Mouse (Mus musculus): Measurements from ENCODE around the gene Miga1. TPM values are rescaled to one million over a fixed set of nuclear protein-coding genes. Genes with fewer than 3 reads are reported as not detected.

Miga1 gene
- total RNA-seq, 2 experiments from 2014 or later, result 17.2 to 17.7 TPM

- no peak for DNase-seq
Observed at GRCm38 (mm10) chr3:152243304-152243703, 96.9 kb downstream of the Miga1 start.

GRCm38 (mm10) chr3:152241098-152241497, 99.1 kb downstream of the Miga1 start:
- DNase-seq, result no peak

GRCm38 (mm10) chr3:152239592-152239991, 100.6 kb downstream of the Miga1 start:
- DNase-seq, result no peak

DNA sequence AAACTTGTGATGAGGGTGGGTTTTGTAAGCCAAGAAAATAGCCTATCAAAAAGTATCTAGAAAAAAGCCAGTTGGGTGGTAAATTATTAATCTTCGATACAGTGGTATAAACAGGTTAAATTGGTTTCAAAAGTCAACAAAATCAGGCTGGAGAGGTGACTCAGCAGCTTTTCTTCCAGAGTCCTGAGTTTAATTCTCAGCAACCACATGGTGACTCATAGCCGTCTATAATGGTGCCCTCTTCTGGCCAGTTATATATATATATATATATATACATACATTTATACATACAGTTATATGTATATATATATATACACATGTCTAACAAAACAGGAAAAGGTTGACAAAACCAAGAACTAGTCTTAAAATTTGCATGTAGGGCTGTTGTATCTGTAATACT, 101.4 kb downstream of the Miga1 start:
- no peak for DNase-seq

DNA sequence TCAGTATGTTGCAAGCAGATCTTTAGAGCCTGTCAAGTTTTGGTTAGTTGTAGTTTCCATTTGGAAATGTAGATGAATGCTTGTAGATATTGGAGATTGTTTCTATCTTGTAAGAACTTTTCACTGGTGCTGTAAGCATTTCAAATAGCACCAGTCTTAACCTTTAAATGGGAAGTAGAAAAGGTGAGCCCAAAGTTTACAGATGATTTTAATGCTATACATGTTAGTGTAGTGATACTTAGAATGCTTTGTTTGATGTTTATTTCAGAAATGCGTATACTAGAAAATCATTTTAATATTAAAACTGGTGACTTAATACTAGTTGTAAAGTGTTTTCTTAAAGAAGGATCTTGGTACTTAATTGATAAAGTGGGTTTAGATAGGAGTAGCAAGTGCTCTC, 104.4 kb downstream of the Miga1 start:
- no peak for DNase-seq

GRCm38 (mm10) chr3:152235238-152235637, 105.0 kb downstream of the Miga1 start:
- DNase-seq, result no peak

DNA sequence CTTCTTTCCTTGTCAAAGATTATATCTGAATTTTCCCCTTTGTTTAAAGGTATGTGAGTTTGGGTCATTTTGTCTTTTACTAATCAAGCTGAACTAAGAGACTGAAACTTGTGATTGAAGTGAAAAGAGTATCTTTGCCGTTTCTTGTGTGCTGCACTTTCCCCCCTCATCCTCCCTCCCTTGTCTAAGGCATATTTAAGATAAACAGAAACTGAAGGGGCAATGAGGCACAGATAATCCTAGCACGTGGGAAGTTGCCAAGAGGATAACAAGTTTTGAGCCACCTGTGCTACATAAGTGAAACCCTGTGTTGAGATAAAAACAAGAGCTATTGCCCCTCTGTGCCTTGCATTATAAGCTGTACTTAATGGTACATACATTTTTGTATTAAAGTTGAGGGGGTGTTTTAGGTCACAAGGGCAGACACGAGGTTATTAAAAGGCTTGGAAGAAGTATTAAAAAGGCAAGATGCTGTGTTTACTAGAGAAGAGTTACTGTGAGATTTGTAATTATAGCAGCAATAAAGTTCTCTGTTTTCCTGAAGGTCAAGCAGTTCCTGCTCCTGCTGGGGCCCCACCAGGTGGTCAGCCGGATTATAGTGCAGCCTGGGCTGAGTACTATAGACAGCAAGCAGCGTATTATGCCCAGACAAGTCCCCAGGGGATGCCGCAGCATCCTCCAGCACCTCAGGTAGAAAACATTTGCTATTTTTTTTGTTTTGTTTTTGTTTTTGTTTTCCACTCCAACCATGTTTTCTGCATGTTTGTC, 108.7 kb downstream of the Miga1 start:
- no peak for DNase-seq

DNA sequence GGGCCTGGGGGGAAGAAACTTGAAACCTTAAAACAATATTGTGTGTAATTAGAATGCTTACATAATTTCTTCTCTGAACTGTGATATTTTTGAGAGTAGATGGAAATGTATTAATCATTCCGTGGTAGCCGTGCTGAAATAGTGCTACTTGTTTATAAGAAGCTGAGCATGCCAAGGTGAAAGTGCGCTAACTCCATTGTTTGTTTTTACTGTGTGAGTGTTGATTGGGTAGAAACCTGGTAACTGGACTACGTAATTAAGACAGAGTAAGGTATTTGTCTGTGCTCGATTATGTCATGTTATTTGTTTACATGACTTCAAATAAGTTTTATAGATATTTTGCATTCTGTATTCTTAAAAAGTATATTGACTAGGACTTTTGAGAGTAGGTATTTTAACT, 110.9 kb downstream of the Miga1 start:
- DNase-seq, result no peak

DNA sequence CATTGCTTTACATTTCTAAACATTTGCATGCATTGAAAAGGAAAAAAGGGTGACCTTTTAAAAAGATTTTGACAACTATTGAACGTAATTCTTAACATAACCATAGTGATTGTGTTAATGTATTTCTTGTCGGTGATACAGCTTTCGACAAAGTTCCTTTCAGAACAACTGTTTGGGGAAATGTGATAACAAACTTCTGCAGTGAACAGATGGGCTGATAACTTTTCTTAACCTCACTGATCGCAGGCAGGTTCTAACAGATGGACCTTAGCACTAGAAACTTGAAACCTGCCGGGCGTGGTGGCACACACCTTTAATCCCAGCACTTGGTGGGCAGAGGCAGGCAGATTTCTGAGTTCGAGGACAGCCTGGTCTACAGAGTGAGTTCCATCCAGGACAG, 111.4 kb downstream of the Miga1 start:
- DNase-seq, result no peak

- DNase-seq, result no peak
Observed at GRCm38 (mm10) chr3:152225906-152226305, 114.3 kb downstream of the Miga1 start.

GRCm38 (mm10) chr3:152224918-152225317, 115.3 kb downstream of the Miga1 start:
- no peak for DNase-seq

Other genes with a start within 250 kb of the Miga1 start
- 1 to 10 TPM; 3.5 to 4.6 TPM for gene Gipc2, start 174.2 kb downstream of the Miga1 start, total RNA-seq (2021)
- gene Dnajb4, start 130.1 kb downstream of the Miga1 start, total RNA-seq (2021), result 10 to 100 TPM; 58.3 to 62.3 TPM
- gene Fubp1, start 130.0 kb downstream of the Miga1 start, total RNA-seq (2021), result 100 to 1,000 TPM in 1 of 2 experiments, 10 to 100 TPM in 1; 99.9 to 108 TPM
- 100 to 1,000 TPM; 281 to 301 TPM for gene Nexn, start 74.1 kb downstream of the Miga1 start, total RNA-seq (2021)
- gene Usp33, start 6.1 kb upstream of the Miga1 start, total RNA-seq (2021), result 10 to 100 TPM; 29.9 to 31.6 TPM
- 10 to 100 TPM; 34.2 to 34.9 TPM for gene Zzz3, start 55.1 kb upstream of the Miga1 start, total RNA-seq (2021)

Measured in heart, postnatal 4 days (tissue).